Mouse (Mus musculus) C2C12 (cell line): ENCODE results near the gene Plcg2. TPM values are rescaled to one million over a fixed set of nuclear protein-coding genes. Genes with fewer than 3 reads are reported as not detected.

Source experiments
- H3K27me3 ChIP-seq: one replicate; pipeline ENCODE4 v1.6.1; 2011; ENCODE audit not compliant: control insufficient read depth, insufficient read depth, insufficient read length
- H3K36me3 ChIP-seq: one replicate; pipeline ENCODE4 v1.6.1; 2011; ENCODE audit not compliant: control insufficient read depth, insufficient read depth
- H3K4me3 ChIP-seq: one replicate; pipeline ENCODE4 v1.5.1; 2011; ENCODE audit warnings: mild to moderate bottlenecking, control low read depth; ENCODE audit not compliant: poor library complexity, insufficient read depth, severe bottlenecking
- H3K79me2 ChIP-seq: one replicate; pipeline ENCODE4 v1.6.1; 2011; ENCODE audit not compliant: control insufficient read depth, insufficient read depth
- H3K79me3 ChIP-seq: one replicate; pipeline ENCODE4 v1.6.1; 2011; ENCODE audit warnings: low read depth, control low read depth
- H3ac ChIP-seq: one replicate; pipeline ENCODE3; 2011; ENCODE audit warnings: low read depth; ENCODE audit not compliant: control insufficient read depth, insufficient read length
- CEBPB ChIP-seq: IDR thresholded peaks from one replicate; pipeline ENCODE4 v1.6.1; 2011; ENCODE audit warnings: low read depth, mild to moderate bottlenecking, control low read depth, moderate library complexity
- CTCF ChIP-seq: IDR thresholded peaks from one replicate; pipeline ENCODE4 v1.5.1; 2011; ENCODE audit not compliant: control insufficient read depth, insufficient read depth, insufficient read length
- FOSL1 ChIP-seq: IDR thresholded peaks from one replicate; pipeline ENCODE4 v1.8.0; 2011; ENCODE audit warnings: mild to moderate bottlenecking, low read length; ENCODE audit not compliant: poor library complexity, insufficient read depth, severe bottlenecking
- MAX ChIP-seq: IDR thresholded peaks from one replicate; pipeline ENCODE4 v1.6.1; 2011; ENCODE audit warnings: mild to moderate bottlenecking, control low read depth
- MYOD1 ChIP-seq: IDR thresholded peaks from one replicate; pipeline ENCODE4 v1.6.1; 2011; ENCODE audit warnings: low read depth; ENCODE audit not compliant: control insufficient read depth, insufficient read length
- MYOG ChIP-seq: IDR thresholded peaks from one replicate; pipeline ENCODE4 v1.6.1; 2011; ENCODE audit not compliant: control insufficient read depth, insufficient read length; ENCODE audit errors: extremely low read depth
- USF1 ChIP-seq: IDR thresholded peaks from one replicate; pipeline ENCODE4 v1.6.1; 2011; ENCODE audit warnings: low read depth, mild to moderate bottlenecking, control low read depth, moderate library complexity
- polyA plus RNA-seq: library from polyadenylated mRNA; unstranded; fragments of >200 nt; fragmentation: generic; extraction: Trizol; gene quantifications from one replicate; pipeline ENCODE4 v1.2.1, GENCODE M21; 2012; ENCODE audit warnings: missing spikeins

The Plcg2 gene
- polyA plus RNA-seq, 1 experiment = 0.05 TPM

DNA sequence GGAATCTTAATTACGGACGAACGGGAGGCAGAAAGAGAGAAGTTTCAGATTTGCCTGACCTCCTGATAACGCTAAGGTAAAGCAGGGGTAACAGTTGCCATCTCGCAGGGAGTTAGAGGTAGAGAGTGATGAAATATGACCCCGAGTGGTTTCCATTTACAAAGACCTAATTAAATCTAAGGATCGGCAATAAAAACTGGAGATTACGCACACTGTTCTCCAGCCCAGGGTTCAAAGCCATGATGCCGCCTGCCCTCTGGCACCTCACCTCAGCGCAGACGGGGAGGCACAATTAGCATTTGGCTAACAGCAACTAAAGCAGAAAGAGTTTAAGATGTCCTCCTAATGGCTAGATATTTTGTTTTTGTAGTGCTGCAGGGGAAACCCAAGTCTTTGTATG is 172.4 kb downstream of the Plcg2 start:
- H3K27me3 ChIP-seq = no peaks in the 10 kb centered on the region
- H3ac ChIP-seq = no peak overlapping the region
- no peaks in the 10 kb centered on the region for H3K79me3 ChIP-seq
- H3K36me3 ChIP-seq = no peaks in the 10 kb centered on the region
- TF ChIP-seq CTCF (no peak), USF1 (no peak), FOSL1 (no peak), MYOD1 (no peak), CEBPB (no peak), MAX (no peak), MYOG (no peak)
- H3K4me3 ChIP-seq = no peak overlapping the region
- no peaks in the 10 kb centered on the region for H3K79me2 ChIP-seq

DNA sequence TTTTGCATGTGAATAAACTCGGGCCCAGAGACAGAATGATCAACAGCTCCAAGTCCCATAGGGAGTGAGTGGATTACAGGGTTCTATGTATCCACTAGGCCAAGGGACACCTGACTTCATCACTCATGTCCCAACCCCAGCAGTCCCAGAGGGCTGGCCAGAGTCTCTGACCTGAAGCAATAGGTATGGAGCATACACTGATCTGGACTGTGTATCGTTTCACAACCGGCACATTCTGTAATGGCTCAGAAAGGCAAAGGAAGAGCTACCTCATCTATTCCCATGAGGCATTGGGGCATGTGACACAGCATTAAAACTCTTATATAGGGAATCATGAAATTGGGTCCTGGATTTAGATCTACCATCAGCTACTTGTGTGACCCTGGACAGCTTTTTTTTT is 174.5 kb downstream of the Plcg2 start:
- TF ChIP-seq USF1 = no peak
- TF ChIP-seq FOSL1 = no peak
- no peak for TF ChIP-seq MYOD1
- no peak for TF ChIP-seq MYOG
- TF ChIP-seq MAX = no peak
- TF ChIP-seq CEBPB = no peak
- no peak for TF ChIP-seq CTCF
- no peak overlapping the region for H3ac ChIP-seq
- no peaks in the 10 kb centered on the region for H3K27me3 ChIP-seq
- no peaks in the 10 kb centered on the region for H3K79me3 ChIP-seq
- H3K79me2 ChIP-seq = no peaks in the 10 kb centered on the region
- H3K4me3 ChIP-seq = no peak overlapping the region
- H3K36me3 ChIP-seq = no peaks in the 10 kb centered on the region

DNA sequence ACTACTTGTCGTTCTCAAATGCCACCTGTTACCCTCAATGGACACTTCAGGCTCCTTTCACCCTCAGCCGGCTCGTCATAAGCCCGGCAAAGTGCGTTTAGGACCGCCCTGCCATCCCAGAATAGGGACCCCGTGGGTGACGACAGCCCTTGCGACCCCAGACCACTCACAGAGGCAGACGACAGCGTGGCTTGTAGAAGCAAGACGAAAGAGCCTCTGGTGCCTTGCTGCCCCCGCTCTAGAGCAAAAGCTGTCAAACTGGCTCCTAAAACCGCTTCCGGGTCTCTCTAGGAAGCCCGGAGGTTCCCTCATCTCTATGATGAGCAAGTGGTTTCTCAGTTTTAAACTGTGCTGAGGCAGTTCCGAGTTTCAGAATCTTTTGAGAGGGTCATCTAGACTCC is 175.3 kb downstream of the Plcg2 start, which contains the start of gene Sdr42e1:
Gene Sdr42e1, minus strand, starts transcription at position 260 of the 401 bp plus-strand sequence.
- no peak for TF ChIP-seq USF1
- TF ChIP-seq MYOG = no peak
- TF ChIP-seq MAX = no peak
- TF ChIP-seq CTCF = no peak
- no peak for TF ChIP-seq MYOD1
- TF ChIP-seq CEBPB = no peak
- TF ChIP-seq FOSL1 = no peak

GRCm38 (mm10) chr8:117675171-117675570 is 177.1 kb downstream of the Plcg2 start:
- Histone ChIP-seq H3K36me3 (no peaks in the 10 kb centered on the region), H3K4me3 (no peak overlapping the region), H3K79me2 (no peaks in the 10 kb centered on the region), H3K27me3 (no peaks in the 10 kb centered on the region), H3ac (no peak overlapping the region), H3K79me3 (no peaks in the 10 kb centered on the region)
- TF ChIP-seq MYOG (no peak), CTCF (no peak), USF1 (no peak), CEBPB (no peak), MYOD1 (no peak), MAX (no peak)

More for the DNA sequence above, 175.3 kb downstream of the Plcg2 start, which contains the start of gene Sdr42e1:
- Histone ChIP-seq H3K27me3 (no peaks in the 10 kb centered on the region), H3K79me2 (no peaks in the 10 kb centered on the region), H3K4me3 (no peak within 1 kb of the TSS), H3K79me3 (no peaks in the 10 kb centered on the region), H3ac (no peak within 1 kb of the TSS), H3K36me3 (no peaks in the 10 kb centered on the region)

DNA sequence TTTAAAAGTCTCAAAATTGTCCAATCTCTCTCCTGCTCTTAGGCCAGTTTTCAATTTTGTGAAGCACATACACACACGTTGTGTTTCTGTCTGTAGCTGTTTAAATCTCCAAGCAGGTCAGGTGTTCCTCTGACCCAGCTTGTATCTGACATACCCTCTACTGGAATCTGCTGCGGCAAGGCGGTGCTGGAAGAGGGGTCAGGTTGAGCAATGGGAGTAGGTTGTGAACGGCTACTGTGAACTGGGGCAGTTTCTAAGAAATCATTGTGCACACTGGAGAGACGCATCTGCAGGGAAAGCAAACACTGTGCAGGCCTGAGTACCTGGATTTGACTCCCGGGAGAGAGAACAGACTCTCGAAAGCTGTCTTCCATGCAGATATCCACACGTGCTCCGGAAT is 178.4 kb downstream of the Plcg2 start:
- Histone ChIP-seq H3ac (no peak overlapping the region), H3K27me3 (no peaks in the 10 kb centered on the region), H3K79me3 (no peaks in the 10 kb centered on the region), H3K79me2 (no peaks in the 10 kb centered on the region), H3K36me3 (no peaks in the 10 kb centered on the region), H3K4me3 (no peak overlapping the region)
- TF ChIP-seq CTCF = no peak
- no peak for TF ChIP-seq FOSL1
- TF ChIP-seq MYOD1 = no peak
- no peak for TF ChIP-seq MAX
- no peak for TF ChIP-seq MYOG
- TF ChIP-seq USF1 = no peak
- TF ChIP-seq CEBPB = no peak

DNA sequence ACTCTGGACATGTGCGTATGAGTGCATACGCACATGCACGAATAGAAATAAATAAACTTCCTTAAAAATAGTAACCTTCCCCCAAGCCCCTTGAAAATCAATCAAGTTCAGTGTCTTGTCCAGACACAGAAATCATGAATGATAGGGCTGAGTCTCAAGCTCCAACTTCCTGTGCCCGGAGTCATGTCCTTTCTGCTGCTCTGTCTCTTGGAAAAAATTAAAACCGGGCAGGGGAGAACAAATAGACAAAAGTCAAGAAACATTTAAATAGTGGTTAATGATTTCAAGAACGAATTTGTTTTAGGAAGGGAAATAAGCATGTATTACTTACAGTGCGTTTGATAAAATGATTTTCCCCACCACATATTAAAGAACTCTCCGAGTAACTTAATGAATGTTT is 178.9 kb downstream of the Plcg2 start:
- Histone ChIP-seq H3K79me2 (no peaks in the 10 kb centered on the region), H3K4me3 (no peak overlapping the region), H3K36me3 (no peaks in the 10 kb centered on the region), H3ac (no peak overlapping the region), H3K27me3 (no peaks in the 10 kb centered on the region), H3K79me3 (no peaks in the 10 kb centered on the region)
- TF ChIP-seq MAX (no peak), MYOG (no peak), CEBPB (no peak)
